Mouse (Mus musculus) neural tube, embryonic 12.5 days (tissue): Measurements from ENCODE around the gene P2ry6. TPM values are rescaled to one million over a fixed set of nuclear protein-coding genes. Genes with fewer than 3 reads are reported as not detected.

ENCODE experiments used
- ATAC-seq: fragments of 200-750 bp; cut with Nextera tagmentation; 2 replicates; pipeline ENCODE4 v1.8.0; 2017; ENCODE audit warnings: low read depth, mild to moderate bottlenecking, moderate TSS enrichment, moderate library complexity; ENCODE audit not compliant: low FRiP score
- H3K27ac ChIP-seq: fragments of 300-500 bp; sonication (generic); 2 replicates; pipeline ENCODE4 v1.5.1; 2016
- H3K27me3 ChIP-seq: fragments of 300-500 bp; sonication (generic); replicated peaks from 2 replicates; pipeline ENCODE4 v1.6.1; 2016; ENCODE audit warnings: mild to moderate bottlenecking
- H3K36me3 ChIP-seq: fragments of 300-500 bp; sonication (generic); 2 replicates; pipeline ENCODE4 v1.6.1; 2016; ENCODE audit warnings: mild to moderate bottlenecking
- H3K4me1 ChIP-seq: fragments of 300-500 bp; sonication (generic); 2 replicates; pipeline ENCODE4 v1.6.1; 2016
- H3K4me2 ChIP-seq: fragments of 300-500 bp; sonication (generic); replicated peaks from 2 replicates; pipeline ENCODE4 v1.6.1; 2016; ENCODE audit warnings: mild to moderate bottlenecking
- H3K4me3 ChIP-seq: fragments of 300-500 bp; sonication (generic); 2 replicates; pipeline ENCODE4 v1.5.1; 2016
- H3K9ac ChIP-seq: fragments of 300-500 bp; sonication (generic); 2 replicates; pipeline ENCODE4 v1.6.1; 2016; ENCODE audit warnings: mild to moderate bottlenecking
- H3K9me3 ChIP-seq: fragments of 300-500 bp; sonication (generic); 2 replicates; pipeline ENCODE4 v1.6.1; 2016; ENCODE audit warnings: mild to moderate bottlenecking
- WGBS: fragments of 180-500 bp; shearing (Covaris S2); methylation state at CpG from one replicate; pipeline ENCODE4 v1.1.7; 2016; 5-methylcytosine and 5-hydroxymethylcytosine counted together
- polyA plus RNA-seq: library from polyadenylated mRNA; unstranded; fragments of >200 nt; fragmentation: Nextera tagmentation; extraction: Ambion mirVana; gene quantifications from 2 replicates; pipeline ENCODE4 v1.2.1, GENCODE M21; 2016

P2ry6 gene
- polyA plus RNA-seq, 1 experiment from 2014 or later = 3.3 TPM

DNA sequence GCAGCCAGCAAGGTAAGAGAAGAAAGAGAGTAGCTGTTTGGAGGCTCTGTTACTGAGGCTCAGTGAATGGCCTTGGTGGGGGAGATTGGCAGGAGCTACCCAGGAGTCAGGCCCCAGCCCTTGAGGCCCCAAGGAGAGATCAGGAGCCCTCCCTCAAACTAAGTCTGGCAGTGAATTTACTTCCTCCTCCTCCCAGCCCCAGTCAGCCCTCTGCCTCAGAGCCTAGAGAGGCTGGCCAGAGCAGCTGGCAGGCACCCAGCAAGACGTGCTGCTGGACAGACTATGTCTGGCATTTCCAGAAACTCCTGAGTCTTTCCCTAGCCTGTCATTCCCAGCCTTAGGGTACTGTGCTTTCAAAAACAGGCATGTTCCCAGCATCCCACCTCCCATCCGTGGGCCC is 4.7 kb upstream of the P2ry6 start:
- no peak overlapping the region for H3K9ac ChIP-seq
- ATAC-seq = no peak
- WGBS = 52% methylated on average over 2 of the region's 2 CpGs
- H3K4me3 ChIP-seq = no peak overlapping the region
- H3K27ac ChIP-seq = no peak overlapping the region
- H3K4me1 ChIP-seq = peaks cover 7% of the 10 kb centered on the region; the same call in 1 of the 2 replicates
- no peaks in the 10 kb centered on the region for H3K36me3 ChIP-seq
- H3K4me2 ChIP-seq = no peak overlapping the region
- H3K27me3 ChIP-seq = peaks cover 14% of the 10 kb centered on the region
- H3K9me3 ChIP-seq = no peaks in the 10 kb centered on the region

DNA sequence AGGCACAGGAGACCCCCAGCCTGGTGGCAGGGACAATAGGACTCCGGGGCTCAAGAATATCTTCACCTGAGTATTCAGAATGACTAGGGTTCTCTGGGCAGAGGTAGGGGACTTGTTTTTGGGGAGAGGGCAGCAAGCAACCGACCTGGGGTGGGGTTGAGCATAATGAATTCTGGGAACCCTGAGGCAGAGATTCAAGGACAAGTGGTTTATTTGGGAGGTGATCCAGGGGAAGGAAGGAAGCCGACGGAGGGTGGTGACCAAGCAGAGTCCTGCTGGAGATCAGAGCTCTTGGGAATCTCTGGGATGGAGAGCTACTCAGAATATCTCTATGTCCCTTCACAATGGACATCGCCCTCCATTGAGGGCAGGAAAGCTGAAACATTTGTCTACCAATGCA is 3.7 kb upstream of the P2ry6 start:
- 91% methylated on average over 5 of the region's 5 CpGs for WGBS

DNA sequence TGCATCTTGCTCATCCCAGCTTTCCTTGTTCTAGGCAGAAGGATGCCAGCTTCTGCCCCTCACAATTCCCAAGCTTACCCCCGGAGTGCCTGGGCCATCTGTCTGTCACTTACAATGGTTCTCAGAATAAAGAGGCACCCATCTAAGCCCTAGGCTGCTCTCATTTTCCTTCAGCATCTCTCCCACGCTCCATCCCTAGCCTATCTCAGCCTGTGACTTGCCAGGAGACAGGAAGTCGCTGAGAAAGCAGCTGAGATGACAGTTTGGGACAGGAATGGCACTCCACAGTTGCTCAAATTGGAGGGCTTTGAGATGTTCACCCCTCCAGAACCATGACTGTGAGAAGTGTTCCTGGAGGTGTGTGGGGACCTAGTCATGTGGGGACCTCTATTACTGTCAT is 1.6 kb downstream of the P2ry6 start:
- H3K27me3 ChIP-seq = peaks cover 29% of the 10 kb centered on the region
- H3K9me3 ChIP-seq = no peaks in the 10 kb centered on the region
- no peaks in the 10 kb centered on the region for H3K36me3 ChIP-seq
- H3K4me2 ChIP-seq = no peak overlapping the region
- H3K4me3 ChIP-seq = no peak overlapping the region
- no peak overlapping the region for H3K9ac ChIP-seq
- no peak for ATAC-seq
- H3K27ac ChIP-seq = no peak overlapping the region
- whole genome bisulfite sequencing = 45% methylated on average over 3 of the region's 3 CpGs
- peaks cover 9% of the 10 kb centered on the region; the same call in 1 of the 2 replicates for H3K4me1 ChIP-seq

More for the DNA sequence above, 3.7 kb upstream of the P2ry6 start:
- no peak for ATAC-seq
- H3K9me3 ChIP-seq = no peaks in the 10 kb centered on the region
- H3K4me1 ChIP-seq = peaks cover 9% of the 10 kb centered on the region; the same call in 1 of the 2 replicates
- peaks cover 24% of the 10 kb centered on the region for H3K27me3 ChIP-seq
- no peaks in the 10 kb centered on the region for H3K36me3 ChIP-seq
- H3K27ac ChIP-seq = no peak overlapping the region
- H3K4me3 ChIP-seq = no peak overlapping the region
- no peak overlapping the region for H3K4me2 ChIP-seq
- H3K9ac ChIP-seq = no peak overlapping the region

DNA sequence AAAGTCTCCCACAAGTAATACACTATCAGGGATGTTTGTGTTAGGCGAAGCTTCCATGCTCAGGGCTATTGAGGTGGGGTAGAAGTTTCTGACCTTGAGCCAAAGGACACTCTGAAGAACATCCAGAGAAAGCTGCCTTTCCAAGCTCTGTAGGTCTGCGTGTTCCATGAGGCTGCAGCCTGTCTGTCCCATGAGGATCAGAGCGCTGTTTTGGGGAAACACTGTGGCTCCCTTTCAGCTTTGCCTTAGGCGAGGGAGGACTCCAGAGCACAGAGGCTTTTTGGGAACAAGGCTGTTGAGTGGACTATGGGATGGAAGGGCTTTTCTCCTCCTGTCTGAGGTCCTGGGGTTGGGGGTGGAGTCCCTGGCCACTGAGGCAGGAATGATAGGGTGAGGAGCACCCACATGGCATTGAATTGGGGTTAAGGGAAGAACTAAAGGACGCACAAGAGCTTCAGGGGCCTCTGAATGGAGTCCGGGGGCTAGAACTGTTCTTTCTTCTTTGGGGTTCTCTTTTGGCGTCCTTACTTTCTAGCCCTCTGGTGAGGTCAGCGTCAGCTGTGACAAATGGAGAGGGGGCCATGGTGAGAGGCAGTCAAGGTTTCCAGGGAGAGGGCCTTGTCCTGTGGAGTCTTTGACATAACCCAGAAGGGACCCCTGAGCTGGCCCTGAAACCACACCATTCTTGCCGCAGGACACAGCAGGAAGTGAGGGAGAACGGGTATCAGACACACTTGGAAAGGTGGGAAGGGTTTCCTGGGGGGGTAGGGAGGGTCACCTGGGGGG is 5.4 kb downstream of the P2ry6 start:
- no peak overlapping the region for H3K4me2 ChIP-seq
- H3K27me3 ChIP-seq = peaks cover 14% of the 10 kb centered on the region
- no peak overlapping the region for H3K27ac ChIP-seq
- H3K4me3 ChIP-seq = no peak overlapping the region
- no peaks in the 10 kb centered on the region for H3K9me3 ChIP-seq
- peaks cover under 1% of the 10 kb centered on the region; the same call in 1 of the 2 replicates for H3K4me1 ChIP-seq
- H3K9ac ChIP-seq = no peak overlapping the region
- WGBS = 78% methylated on average over 10 of the region's 10 CpGs
- ATAC-seq = no peak
- no peaks in the 10 kb centered on the region for H3K36me3 ChIP-seq

DNA sequence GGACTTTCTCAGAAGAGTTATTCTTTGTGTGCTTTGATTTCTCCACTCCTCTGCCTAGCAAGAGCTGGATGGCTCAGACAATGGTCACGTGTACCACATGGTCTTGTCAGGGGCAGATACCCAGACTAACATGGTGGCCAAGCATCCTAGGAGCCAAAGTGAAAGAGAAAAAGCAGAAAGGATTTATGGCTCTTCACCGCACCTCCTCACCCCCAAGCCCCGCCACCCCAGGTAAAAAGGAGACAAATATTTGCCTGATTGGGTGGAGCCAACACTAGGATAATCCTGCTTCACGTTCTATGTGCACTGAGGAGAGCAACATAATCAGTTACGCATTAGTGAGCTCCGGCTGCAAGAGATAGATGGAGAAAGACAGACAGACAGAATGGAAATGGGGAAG is 6.1 kb downstream of the P2ry6 start:
- Histone ChIP-seq H3K9ac (no peak overlapping the region), H3K9me3 (no peaks in the 10 kb centered on the region), H3K4me2 (no peak overlapping the region), H3K4me3 (no peak overlapping the region), H3K36me3 (no peaks in the 10 kb centered on the region), H3K27ac (no peak overlapping the region), H3K27me3 (peaks cover 7% of the 10 kb centered on the region), H3K4me1 (no peaks in the 10 kb centered on the region)
- ATAC-seq = no peak
- 84% methylated on average over 6 of the region's 6 CpGs for WGBS

DNA sequence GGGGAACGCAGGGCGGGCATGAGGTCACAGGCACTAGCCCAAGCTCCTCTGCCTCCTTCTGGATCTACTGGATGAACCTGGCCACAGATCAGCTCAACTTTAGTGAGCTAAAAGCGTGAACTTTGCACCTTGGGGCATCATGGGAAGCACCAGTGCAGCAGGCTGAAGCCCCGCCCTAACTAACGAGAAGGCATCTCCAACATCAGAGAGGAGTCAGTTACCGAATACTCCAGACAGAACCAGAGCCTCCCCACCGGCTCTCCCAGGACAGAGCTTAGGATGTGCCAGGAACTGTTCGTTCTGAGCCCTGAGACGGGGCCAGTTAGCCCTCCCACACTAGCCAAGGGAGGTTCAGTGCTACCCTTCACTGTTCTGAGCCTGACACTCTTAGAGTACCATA is 6.6 kb downstream of the P2ry6 start:
- whole genome bisulfite sequencing = 84% methylated on average over 9 of the region's 9 CpGs
- no peaks in the 10 kb centered on the region for H3K36me3 ChIP-seq
- ATAC-seq = no peak
- no peak overlapping the region for H3K9ac ChIP-seq
- no peaks in the 10 kb centered on the region for H3K9me3 ChIP-seq
- no peaks in the 10 kb centered on the region for H3K4me1 ChIP-seq
- H3K4me3 ChIP-seq = no peak overlapping the region
- H3K4me2 ChIP-seq = no peak overlapping the region
- H3K27me3 ChIP-seq = peaks cover 2% of the 10 kb centered on the region; the same call in 1 of the 2 replicates
- H3K27ac ChIP-seq = no peak overlapping the region

DNA sequence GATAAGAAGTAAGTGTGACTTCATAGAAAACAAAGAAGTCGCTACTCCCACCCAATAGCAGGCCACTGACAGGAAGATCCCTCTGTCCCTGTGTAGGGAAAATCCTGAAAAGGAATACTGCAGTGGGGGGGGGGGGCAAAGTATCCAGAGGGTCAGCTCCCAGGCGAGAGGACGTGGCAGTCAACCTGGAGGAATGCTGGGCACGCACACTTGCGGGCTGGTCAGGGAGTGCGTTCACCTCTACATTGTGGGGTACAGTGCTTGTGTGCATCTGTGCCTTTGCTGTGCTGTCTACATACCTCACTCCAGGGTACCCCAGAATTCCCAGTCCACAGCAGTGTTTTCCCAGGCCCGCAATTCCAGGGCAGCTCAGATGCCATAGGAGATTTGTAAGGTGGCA is 8.4 kb downstream of the P2ry6 start:
- no peaks in the 10 kb centered on the region for H3K36me3 ChIP-seq
- H3K4me2 ChIP-seq = no peak overlapping the region
- H3K4me3 ChIP-seq = no peak overlapping the region
- no peaks in the 10 kb centered on the region for H3K4me1 ChIP-seq
- WGBS = 91% methylated on average over 7 of the region's 7 CpGs
- no peaks in the 10 kb centered on the region for H3K9me3 ChIP-seq
- ATAC-seq = no peak
- no peak overlapping the region for H3K27ac ChIP-seq
- H3K9ac ChIP-seq = no peak overlapping the region
- no peaks in the 10 kb centered on the region for H3K27me3 ChIP-seq

DNA sequence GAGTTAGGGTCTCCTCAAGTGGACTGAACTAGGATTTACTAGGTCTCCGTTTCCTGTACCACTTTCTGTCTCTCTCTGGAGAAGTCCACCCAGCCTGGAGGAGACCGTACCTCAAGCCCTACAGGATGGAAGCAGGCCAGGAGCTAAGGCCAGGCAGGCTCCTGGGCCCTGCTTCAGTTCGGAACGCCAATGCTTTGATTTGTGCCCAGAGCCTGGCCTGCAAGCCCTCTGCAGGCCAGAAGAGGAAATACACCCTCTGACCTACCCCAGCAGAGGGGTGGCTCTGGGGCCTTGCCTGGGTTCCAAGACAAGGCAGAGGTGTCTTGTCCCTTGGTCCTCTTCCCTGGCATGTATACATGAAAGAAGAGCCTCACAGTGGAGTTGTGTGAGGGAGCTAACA is 9.4 kb downstream of the P2ry6 start:
- 24% methylated on average over 4 of the region's 4 CpGs for WGBS
- Histone ChIP-seq H3K4me1 (no peaks in the 10 kb centered on the region), H3K9ac (no peak overlapping the region), H3K9me3 (no peaks in the 10 kb centered on the region), H3K36me3 (no peaks in the 10 kb centered on the region), H3K4me2 (no peak overlapping the region), H3K27ac (no peak overlapping the region), H3K27me3 (no peaks in the 10 kb centered on the region), H3K4me3 (no peak overlapping the region)
- no peak for ATAC-seq

DNA sequence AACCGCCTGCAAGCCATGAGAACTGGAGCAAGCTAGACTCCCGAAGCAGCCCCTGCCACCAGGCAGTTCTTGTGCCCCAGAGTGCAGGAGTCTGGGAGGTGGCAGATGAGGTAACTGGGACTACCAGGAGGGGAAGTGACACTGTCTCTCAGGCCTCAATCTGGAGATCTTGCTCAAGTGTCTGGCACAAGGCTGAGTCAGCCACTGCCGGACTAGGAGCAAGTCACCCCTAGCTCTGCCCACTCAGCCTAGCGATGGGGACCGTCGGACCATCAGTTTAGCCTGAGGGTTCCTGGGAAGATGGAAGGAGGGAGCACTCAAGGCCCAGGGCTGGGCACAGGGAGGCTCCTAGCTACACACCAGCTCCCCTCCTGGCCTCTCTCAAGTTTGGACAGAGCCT is 10.2 kb downstream of the P2ry6 start:
- Histone ChIP-seq H3K4me2 (no peak overlapping the region), H3K4me3 (no peak overlapping the region), H3K36me3 (no peaks in the 10 kb centered on the region), H3K4me1 (no peaks in the 10 kb centered on the region), H3K9me3 (no peaks in the 10 kb centered on the region), H3K27me3 (no peaks in the 10 kb centered on the region), H3K27ac (no peak overlapping the region), H3K9ac (no peak overlapping the region)
- WGBS = 87% methylated on average over 6 of the region's 6 CpGs
- no peak for ATAC-seq

DNA sequence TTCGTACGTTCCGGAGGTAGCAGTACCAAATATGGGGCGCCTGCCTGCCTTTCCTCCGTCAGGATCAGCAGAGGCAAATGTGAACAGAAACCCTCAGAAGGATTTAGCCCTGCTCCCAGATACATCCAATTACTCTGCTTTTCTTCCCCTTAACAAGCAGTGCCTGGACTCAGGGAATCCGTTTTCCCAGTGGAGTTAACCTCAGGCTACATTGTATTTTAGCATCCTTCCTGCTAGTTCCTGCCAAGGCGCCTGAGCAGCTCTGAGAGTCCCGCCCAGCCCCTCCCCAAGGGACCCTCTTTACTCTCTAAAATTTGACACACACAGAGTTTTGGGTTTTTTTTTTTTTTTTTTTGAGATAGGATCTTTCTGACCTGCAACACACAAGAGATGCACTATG is 11.1 kb downstream of the P2ry6 start:
- ATAC-seq = no peak
- Histone ChIP-seq H3K36me3 (no peaks in the 10 kb centered on the region), H3K27ac (no peak overlapping the region), H3K4me3 (no peak overlapping the region), H3K9ac (no peak overlapping the region), H3K27me3 (no peaks in the 10 kb centered on the region), H3K4me2 (no peak overlapping the region), H3K9me3 (no peaks in the 10 kb centered on the region), H3K4me1 (no peaks in the 10 kb centered on the region)
- 81% methylated on average over 8 of the region's 8 CpGs for WGBS

DNA sequence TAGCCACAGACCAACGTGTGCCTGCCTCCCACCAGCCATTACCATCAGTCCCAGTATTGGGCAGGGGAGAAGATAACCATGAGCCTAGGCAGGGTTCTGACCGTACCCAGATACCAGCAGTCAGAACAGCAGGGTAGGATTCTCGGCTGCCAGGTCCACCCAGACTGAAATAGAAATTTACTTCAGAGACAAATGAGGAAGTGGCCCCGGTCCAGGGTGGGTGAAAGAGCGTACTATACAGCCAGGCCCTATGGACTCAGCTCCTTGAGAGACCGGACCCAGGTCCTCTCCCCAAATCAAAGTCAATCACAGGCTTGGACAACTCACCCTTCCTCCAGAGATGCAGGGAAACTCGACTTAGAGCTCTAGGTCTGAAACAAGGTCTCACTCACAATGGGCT is 13.3 kb downstream of the P2ry6 start:
- no peaks in the 10 kb centered on the region for H3K9me3 ChIP-seq
- ATAC-seq = no peak
- H3K27me3 ChIP-seq = no peaks in the 10 kb centered on the region
- H3K4me2 ChIP-seq = no peak overlapping the region
- H3K4me3 ChIP-seq = no peak overlapping the region
- H3K36me3 ChIP-seq = no peaks in the 10 kb centered on the region
- WGBS = 82% methylated on average over 7 of the region's 7 CpGs
- no peak overlapping the region for H3K9ac ChIP-seq
- H3K27ac ChIP-seq = no peak overlapping the region
- no peaks in the 10 kb centered on the region for H3K4me1 ChIP-seq

DNA sequence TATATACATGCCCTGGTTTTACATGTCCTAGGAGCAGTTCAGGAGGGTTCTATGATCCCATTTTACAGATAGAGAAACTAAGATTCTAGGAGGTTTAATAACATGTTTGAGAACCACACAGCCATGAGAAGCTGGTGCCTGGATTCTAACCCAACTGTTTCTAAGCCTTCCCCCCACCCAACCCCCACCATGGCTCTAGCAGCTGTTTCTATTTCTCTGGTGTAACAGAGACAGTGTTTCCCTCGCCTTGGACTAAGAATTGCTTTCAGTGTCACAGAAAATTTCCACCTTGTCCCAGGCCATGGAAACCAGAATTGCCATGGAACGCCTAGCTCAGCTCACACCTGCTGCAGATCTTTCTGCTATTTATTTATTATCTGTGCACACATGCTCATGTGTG is 14.0 kb downstream of the P2ry6 start:
- H3K9me3 ChIP-seq = no peaks in the 10 kb centered on the region
- WGBS = 80% methylated on average over 2 of the region's 2 CpGs

DNA sequence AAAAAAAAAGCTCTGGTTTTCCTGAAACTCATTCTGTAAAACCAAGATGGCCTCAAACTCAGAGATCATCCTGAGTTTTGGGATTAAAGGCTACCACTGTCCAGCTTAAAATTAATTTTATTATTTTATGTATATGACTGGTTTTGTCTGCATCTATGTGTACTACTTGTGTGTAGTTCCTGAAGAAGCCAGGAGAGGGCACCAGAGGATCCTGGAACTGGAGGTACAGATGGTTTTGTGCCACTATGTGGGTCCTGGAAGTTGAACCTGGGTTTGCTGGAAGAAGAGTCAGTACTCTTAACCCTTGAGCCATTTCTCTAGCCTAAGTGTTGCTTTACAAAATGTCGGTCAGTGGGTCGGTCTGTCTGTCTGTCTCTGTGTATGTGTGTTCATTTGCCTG is 16.0 kb downstream of the P2ry6 start:
- 91% methylated on average over 2 of the region's 2 CpGs for WGBS
- no peak for ATAC-seq
- H3K4me2 ChIP-seq = no peak overlapping the region
- no peaks in the 10 kb centered on the region for H3K36me3 ChIP-seq
- H3K4me3 ChIP-seq = no peak overlapping the region
- H3K9me3 ChIP-seq = no peaks in the 10 kb centered on the region
- no peak overlapping the region for H3K27ac ChIP-seq
- H3K9ac ChIP-seq = no peak overlapping the region
- no peaks in the 10 kb centered on the region for H3K4me1 ChIP-seq
- H3K27me3 ChIP-seq = no peaks in the 10 kb centered on the region

More for the DNA sequence above, 14.0 kb downstream of the P2ry6 start:
- no peak overlapping the region for H3K9ac ChIP-seq
- no peaks in the 10 kb centered on the region for H3K4me1 ChIP-seq
- no peaks in the 10 kb centered on the region for H3K27me3 ChIP-seq
- H3K36me3 ChIP-seq = no peaks in the 10 kb centered on the region
- H3K27ac ChIP-seq = no peak overlapping the region
- H3K4me2 ChIP-seq = no peak overlapping the region
- ATAC-seq = no peak
- no peak overlapping the region for H3K4me3 ChIP-seq
